Mouse (Mus musculus) heart, embryonic 14.5 days (tissue): ENCODE measurements around the gene Asic2. TPM values are rescaled to one million over a fixed set of nuclear protein-coding genes. Genes with fewer than 3 reads are reported as not detected.

Experiments used
- ATAC-seq: fragments of 200-750 bp; cut with Nextera tagmentation; 2 replicates; pipeline ENCODE4 v1.8.0; 2017; ENCODE audit warnings: low read depth, moderate TSS enrichment; ENCODE audit not compliant: insufficient number of reproducible peaks, insufficient read depth, low FRiP score
- H3K27ac ChIP-seq, 2 experiments: fragments of 200-500 bp in 1 of 2; fragments of 300-500 bp in 1 of 2; sonication (generic) in 1 of 2; replicated peaks in 1 of 2; 2 replicates each; pipeline ENCODE4 v1.5.1; 2012 to 2014; ENCODE audit warnings: low read depth in 2 of 2, low read length in 2 of 2, control low read depth in 1 of 2, mild to moderate bottlenecking in 1 of 2, mixed read lengths in 1 of 2; ENCODE audit not compliant: control insufficient read depth in 1 of 2, insufficient read depth in 1 of 2
- H3K27me3 ChIP-seq: fragments of 300-500 bp; sonication (generic); 2 replicates; pipeline ENCODE4 v1.6.1; 2014; ENCODE audit warnings: mild to moderate bottlenecking, low read length, control low read depth; ENCODE audit not compliant: control insufficient read depth, insufficient read depth
- H3K36me3 ChIP-seq: fragments of 300-500 bp; sonication (generic); 2 replicates; pipeline ENCODE4 v1.6.1; 2014; ENCODE audit warnings: mild to moderate bottlenecking, control low read depth, low read length, mixed read lengths; ENCODE audit not compliant: control insufficient read depth, insufficient read depth
- H3K4me1 ChIP-seq, 2 experiments: fragments of 200-500 bp in 1 of 2; fragments of 300-500 bp in 1 of 2; sonication (generic) in 1 of 2; 2 replicates each; pipeline ENCODE4 v1.6.1; 2012 to 2014; ENCODE audit warnings: low read length in 2 of 2, control low read depth in 1 of 2, mixed read lengths in 1 of 2; ENCODE audit not compliant: control insufficient read depth in 2 of 2, insufficient read depth in 2 of 2
- H3K4me2 ChIP-seq: fragments of 300-500 bp; sonication (generic); 2 replicates; pipeline ENCODE4 v1.6.1; 2014; ENCODE audit warnings: mild to moderate bottlenecking, low read length
- H3K4me3 ChIP-seq, 2 experiments: fragments of 200-500 bp in 1 of 2; fragments of 300-500 bp in 1 of 2; sonication (generic) in 1 of 2; 2 replicates each; pipeline ENCODE4 v1.5.1; 2012 to 2014; ENCODE audit warnings: low read length in 2 of 2, mild to moderate bottlenecking in 2 of 2, control low read depth in 1 of 2, low read depth in 1 of 2, moderate library complexity in 1 of 2; ENCODE audit not compliant: control insufficient read depth in 1 of 2, insufficient read depth in 1 of 2
- H3K9ac ChIP-seq: fragments of 300-500 bp; sonication (generic); 2 replicates; pipeline ENCODE4 v1.6.1; 2014; ENCODE audit warnings: mild to moderate bottlenecking, low read length
- H3K9me3 ChIP-seq: fragments of 300-500 bp; sonication (generic); 2 replicates; pipeline ENCODE4 v1.6.1; 2016; ENCODE audit warnings: low read length, control low read depth; ENCODE audit not compliant: control insufficient read depth
- WGBS: fragments of 180-500 bp; shearing (Covaris S2); extraction: QIAGEN DNeasy Blood & Tissue Kit; methylation state at CpG from one replicate; pipeline ENCODE4 v1.1.7; 2014; 5-methylcytosine and 5-hydroxymethylcytosine counted together
- polyA plus RNA-seq: library from polyadenylated mRNA; unstranded; fragments of >200 nt; fragmentation: Nextera tagmentation; extraction: Ambion mirVana; gene quantifications from 2 replicates; pipeline ENCODE4 v1.2.1, GENCODE M21; 2014

The Asic2 gene
- polyA plus RNA-seq, 1 experiment from 2014 or later, result not detected

- Histone ChIP-seq H3K27ac (no peak overlapping the region), H3K9ac (no peak overlapping the region), H3K4me3 (no peak overlapping the region), H3K27me3 (no peaks in the 10 kb centered on the region), H3K9me3 (no peaks in the 10 kb centered on the region), H3K4me2 (no peak overlapping the region), H3K4me1 (no peaks in the 10 kb centered on the region), H3K36me3 (no peaks in the 10 kb centered on the region)
- 85% methylated on average over 3 of the region's 3 CpGs for WGBS
- no peak for ATAC-seq
These were observed 1072.4 kb downstream of the Asic2 start for GRCm38 (mm10) chr11:80895853-80896252.

- Histone ChIP-seq H3K4me3 (no peak overlapping the region), H3K36me3 (no peaks in the 10 kb centered on the region), H3K9ac (no peak overlapping the region), H3K27me3 (0 out of 2 replicates have a peak, but pooled peaks cover 2% of the 10 kb centered on the region), H3K4me1 (no peaks in the 10 kb centered on the region), H3K27ac (no peak overlapping the region), H3K4me2 (no peak overlapping the region), H3K9me3 (no peaks in the 10 kb centered on the region)
- WGBS, result 9% methylated on average over 7 of the region's 7 CpGs
- ATAC-seq, result no peak
These were observed 1078.8 kb downstream of the Asic2 start for GRCm38 (mm10) chr11:80889336-80890063.

GRCm38 (mm10) chr11:80887021-80887420 lies 1081.2 kb downstream of the Asic2 start:
- Histone ChIP-seq H3K27ac (no peak overlapping the region), H3K4me2 (no peak overlapping the region), H3K9me3 (no peaks in the 10 kb centered on the region), H3K4me1 (no peaks in the 10 kb centered on the region), H3K9ac (no peak overlapping the region), H3K4me3 (no peak overlapping the region), H3K36me3 (no peaks in the 10 kb centered on the region), H3K27me3 (0 out of 2 replicates have a peak, but pooled peaks cover 2% of the 10 kb centered on the region)
- ATAC-seq, result no peak
- 57% methylated on average over 3 of the region's 3 CpGs for WGBS

- 0 out of 2 replicates have a peak, but pooled peaks cover 2% of the 10 kb centered on the region for H3K27me3 ChIP-seq
- no peak overlapping the region for H3K27ac ChIP-seq
- no peak overlapping the region for H3K4me3 ChIP-seq
- no peaks in the 10 kb centered on the region for H3K4me1 ChIP-seq
- no peak for ATAC-seq
- no peak overlapping the region for H3K4me2 ChIP-seq
- H3K36me3 ChIP-seq, result no peaks in the 10 kb centered on the region
- 67% methylated on average over 7 of the region's 7 CpGs for WGBS
- no peaks in the 10 kb centered on the region for H3K9me3 ChIP-seq
- H3K9ac ChIP-seq, result no peak overlapping the region
These were observed 1081.9 kb downstream of the Asic2 start for GRCm38 (mm10) chr11:80886365-80886764.

- no peaks in the 10 kb centered on the region for H3K9me3 ChIP-seq
- H3K4me2 ChIP-seq, result no peak overlapping the region
- H3K27me3 ChIP-seq, result 0 out of 2 replicates have a peak, but pooled peaks cover 2% of the 10 kb centered on the region
- no peak overlapping the region for H3K27ac ChIP-seq
- H3K4me1 ChIP-seq, result no peaks in the 10 kb centered on the region
- H3K4me3 ChIP-seq, result no peak overlapping the region
- WGBS, result 57% methylated on average over 6 of the region's 6 CpGs
- no peak overlapping the region for H3K9ac ChIP-seq
- H3K36me3 ChIP-seq, result no peaks in the 10 kb centered on the region
- ATAC-seq, result no peak
These were observed 1083.6 kb downstream of the Asic2 start for GRCm38 (mm10) chr11:80884521-80885231.

GRCm38 (mm10) chr11:80882229-80882810 lies 1085.9 kb downstream of the Asic2 start:
- Histone ChIP-seq H3K4me3 (no peak overlapping the region), H3K27ac (no peak overlapping the region), H3K27me3 (no peaks in the 10 kb centered on the region), H3K9me3 (no peaks in the 10 kb centered on the region), H3K4me2 (no peak overlapping the region), H3K9ac (no peak overlapping the region), H3K36me3 (no peaks in the 10 kb centered on the region), H3K4me1 (peaks cover 2% of the 10 kb centered on the region in 2 experiments; a peak in 1 of 4 replicates)
- WGBS, result 76% methylated on average over 7 of the region's 7 CpGs
- ATAC-seq, result no peak

- WGBS, result 48% methylated on average over 2 of the region's 2 CpGs
- Histone ChIP-seq H3K9me3 (no peaks in the 10 kb centered on the region), H3K27ac (no peak overlapping the region), H3K27me3 (no peaks in the 10 kb centered on the region), H3K4me3 (no peak overlapping the region), H3K36me3 (no peaks in the 10 kb centered on the region), H3K4me2 (no peak overlapping the region), H3K4me1 (peaks cover 3 to 4% of the 10 kb centered on the region in 2 experiments; a peak in 2 of 4 replicates), H3K9ac (no peak overlapping the region)
- no peak for ATAC-seq
These were observed 1090.2 kb downstream of the Asic2 start for GRCm38 (mm10) chr11:80878026-80878425.
